Mouse (Mus musculus) thymus, postnatal 36 days (tissue): ENCODE results near the gene Phkb.

Experiments
- DNase-seq, 2 experiments: peaks; one replicate each; pipeline ENCODE4 v3.0.0; 2022; ENCODE audit warnings: mixed read lengths in 2 of 2

Gene Phkb

DNA sequence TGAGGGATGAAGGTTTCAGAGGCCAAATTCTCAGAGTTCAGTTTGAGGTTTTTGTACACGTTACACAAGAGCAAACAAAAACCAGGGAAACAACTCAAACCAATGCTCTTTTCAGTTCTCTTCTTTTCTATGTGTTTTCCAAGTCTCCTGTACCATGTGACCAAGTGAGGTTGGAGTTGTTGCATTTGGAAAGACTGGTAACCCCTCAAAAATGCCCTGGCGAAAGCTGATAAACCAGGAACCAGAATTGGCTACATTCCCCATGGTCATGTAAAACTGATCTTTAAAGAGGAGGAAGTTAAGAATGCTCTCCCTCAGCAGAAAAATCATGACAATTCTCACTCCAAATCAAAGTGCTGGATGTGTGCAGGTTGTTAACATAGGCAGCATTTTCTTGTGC, 117.6 kb downstream of the Phkb start:
- DNase-seq, result no peak

DNA sequence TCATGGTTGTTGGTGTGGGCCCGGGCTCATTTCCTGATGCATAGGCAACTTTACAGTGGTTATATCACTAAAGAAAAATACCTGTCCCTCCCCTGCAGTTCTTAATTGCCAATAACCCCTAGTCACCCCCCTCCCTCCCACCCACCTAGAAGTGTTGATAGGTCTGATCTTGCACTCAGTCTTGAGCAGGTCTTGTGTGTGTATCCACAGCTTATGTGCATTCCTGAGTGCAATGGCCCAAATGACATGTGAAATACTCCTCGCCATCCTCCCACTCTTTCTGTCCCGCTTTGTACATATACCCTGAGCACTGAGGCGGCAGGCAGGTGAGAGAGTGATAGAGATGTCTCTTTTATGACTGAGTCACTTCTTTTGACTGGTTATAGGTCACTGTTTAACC, 119.1 kb downstream of the Phkb start:
- no peak for DNase-seq

GRCm38 (mm10) chr8:85977588-85978077, 136.9 kb downstream of the Phkb start:
- peak in 1 of 2 experiments; percentile 7 for DNase-seq

GRCm38 (mm10) chr8:85992911-85993310, 152.2 kb downstream of the Phkb start:
- no peak for DNase-seq

GRCm38 (mm10) chr8:85993661-85994060, 152.9 kb downstream of the Phkb start:
- DNase-seq, result no peak

GRCm38 (mm10) chr8:85995971-85996370, 155.2 kb downstream of the Phkb start:
- no peak for DNase-seq

DNA sequence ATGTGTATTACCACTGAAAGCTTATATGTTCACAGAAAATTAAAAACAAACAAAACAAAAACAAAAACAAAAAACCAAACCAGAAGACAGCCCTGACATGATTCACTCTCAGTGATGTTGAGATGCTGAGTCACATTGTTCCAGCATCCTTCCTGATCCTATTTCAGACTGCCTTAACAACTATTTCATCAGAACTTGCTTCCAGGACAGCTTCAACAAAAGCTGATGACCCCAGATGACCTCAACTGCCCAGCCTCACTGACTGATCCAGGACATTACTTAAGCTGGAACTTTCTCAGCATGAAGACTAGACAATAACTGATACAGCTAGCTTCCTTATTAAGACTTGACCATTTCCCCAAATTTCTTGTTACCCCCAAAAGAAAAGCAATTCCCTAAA, 165.7 kb downstream of the Phkb start:
- no peak for DNase-seq

DNA sequence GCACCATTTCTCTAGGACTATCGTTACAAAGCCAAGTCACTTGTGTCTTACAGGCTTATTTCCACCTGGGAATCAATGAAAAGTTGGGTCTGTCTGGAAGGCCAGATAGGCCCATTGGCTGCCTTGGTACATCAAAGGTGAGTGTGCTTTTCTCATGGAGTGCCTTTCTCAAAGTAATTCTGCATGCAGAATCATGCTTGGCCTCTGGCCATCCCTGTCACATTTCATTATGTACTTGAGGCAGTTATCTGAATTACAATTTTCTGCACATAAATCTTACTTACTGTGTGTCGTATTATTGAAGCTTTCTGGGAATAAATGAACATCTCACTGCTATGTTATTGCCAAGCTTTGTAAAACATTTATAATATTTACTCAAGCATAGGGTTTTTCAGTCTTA, 176.0 kb downstream of the Phkb start:
- DNase-seq, result no peak

- DNase-seq, result no peak
Observed at GRCm38 (mm10) chr8:86028646-86029312, 188.0 kb downstream of the Phkb start.

DNA sequence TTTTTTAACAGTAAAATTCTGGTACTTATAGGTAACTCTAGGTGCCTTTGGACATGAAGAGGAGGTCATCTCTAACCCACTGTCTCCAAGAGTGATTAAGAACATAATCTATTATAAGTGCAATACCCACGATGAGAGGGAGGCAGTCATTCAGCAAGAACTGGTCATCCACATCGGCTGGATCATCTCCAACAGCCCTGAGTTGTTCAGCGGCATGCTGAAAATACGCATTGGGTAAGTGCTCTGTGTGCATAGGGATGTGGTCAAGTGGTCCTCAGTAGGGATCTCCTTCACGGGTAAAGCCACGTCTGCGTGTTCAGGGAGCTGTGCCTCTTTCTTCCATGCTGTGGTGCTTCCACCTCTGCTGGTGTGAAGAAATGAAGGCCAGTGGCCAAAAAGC, 188.7 kb downstream of the Phkb start:
- no peak for DNase-seq

GRCm38 (mm10) chr8:86034662-86035365, 194.1 kb downstream of the Phkb start:
- no peak for DNase-seq

DNA sequence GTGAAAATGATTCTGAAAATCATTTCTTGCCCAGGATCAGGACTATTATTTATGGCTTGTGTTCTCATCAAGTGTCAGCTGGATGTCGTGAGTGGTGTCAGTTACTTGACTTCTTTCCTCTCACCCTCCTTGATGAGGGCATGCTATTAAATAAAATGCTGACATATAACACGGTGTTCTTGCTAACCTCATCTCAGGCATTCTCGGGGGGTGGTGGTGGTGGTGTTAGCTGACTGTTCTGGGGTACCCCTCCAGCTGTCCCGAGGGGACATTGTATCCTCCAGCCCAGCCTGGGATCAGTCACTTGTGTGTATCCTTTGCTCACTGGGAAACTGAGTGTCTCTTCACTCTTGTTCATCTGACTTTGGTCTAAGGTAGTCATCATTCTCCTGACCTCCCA, 194.6 kb downstream of the Phkb start:
- no peak for DNase-seq

DNA sequence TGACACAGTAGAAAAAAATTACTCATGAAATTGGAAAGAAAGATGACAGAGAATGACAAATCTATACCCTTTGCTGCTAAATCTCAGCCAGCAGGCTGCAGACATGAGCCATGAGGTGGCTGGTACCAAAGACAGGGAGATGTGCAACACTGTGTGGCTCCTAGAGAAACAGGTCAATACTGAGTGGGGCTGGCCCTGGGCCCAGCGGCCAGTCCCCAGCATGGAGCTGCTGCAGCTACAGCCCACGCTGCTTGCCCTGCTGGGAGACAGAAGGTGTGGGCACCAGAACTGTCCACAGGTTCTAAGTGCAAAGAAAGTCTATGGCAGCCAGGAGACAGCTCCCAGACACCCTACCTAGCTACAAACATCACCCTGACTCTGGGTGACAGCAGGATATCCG, 197.7 kb downstream of the Phkb start:
- no peak for DNase-seq

DNA sequence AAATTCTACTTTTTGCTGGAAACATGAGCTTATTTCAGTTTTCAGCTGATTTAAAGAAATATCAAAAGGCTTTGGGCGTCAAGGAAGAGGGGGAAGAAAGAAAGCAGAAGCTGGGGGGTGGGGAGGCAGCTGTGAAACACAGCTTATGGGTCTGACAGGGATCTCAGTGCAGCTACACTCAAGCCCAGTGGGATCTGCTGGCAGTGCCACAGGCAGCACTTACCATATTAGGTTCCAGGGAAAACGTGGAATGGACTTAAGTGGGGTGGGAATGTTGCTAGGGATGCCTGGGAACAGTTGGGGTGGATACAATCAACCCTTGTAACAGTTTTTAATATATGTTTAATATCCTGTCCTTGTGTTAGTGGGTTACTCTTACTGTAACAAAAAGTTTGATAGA, 201.3 kb downstream of the Phkb start:
- no peak for DNase-seq

- DNase-seq, result no peak
Observed at GRCm38 (mm10) chr8:86050882-86051281, 210.1 kb downstream of the Phkb start.

GRCm38 (mm10) chr8:86052003-86052402, 211.2 kb downstream of the Phkb start:
- peak; percentile 38 to 64 for DNase-seq

GRCm38 (mm10) chr8:86058618-86059017, 217.9 kb downstream of the Phkb start:
- no peak for DNase-seq

- peak; percentile 40 to 41 for DNase-seq
Observed at GRCm38 (mm10) chr8:86059130-86059529, 218.4 kb downstream of the Phkb start.

- no peak for DNase-seq
Observed at GRCm38 (mm10) chr8:86063411-86063810, 222.7 kb downstream of the Phkb start.

GRCm38 (mm10) chr8:86079433-86079832, 238.7 kb downstream of the Phkb start:
- no peak for DNase-seq

DNA sequence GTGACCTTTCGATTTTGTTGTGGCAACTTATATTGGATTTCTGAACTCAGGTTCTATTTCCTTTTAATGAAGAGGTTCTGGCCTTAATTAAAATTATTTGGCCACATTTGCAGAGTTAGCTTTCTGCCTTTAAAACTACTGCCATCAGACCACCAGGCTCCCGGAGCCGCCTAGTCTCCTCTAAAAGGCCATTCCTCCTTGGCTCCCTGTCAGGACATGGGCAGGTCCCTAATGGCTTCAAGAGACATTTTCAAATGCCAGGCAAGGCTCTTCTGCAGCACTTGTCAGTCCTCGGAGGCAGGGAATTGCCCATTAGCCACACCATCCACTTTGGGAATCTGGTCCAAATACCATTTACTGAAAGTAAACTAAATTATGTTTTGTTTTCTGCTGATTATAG, 242.6 kb downstream of the Phkb start:
- DNase-seq, result no peak

GRCm38 (mm10) chr8:86086791-86087190, 246.0 kb downstream of the Phkb start:
- no peak for DNase-seq

GRCm38 (mm10) chr8:86087468-86087867, 246.7 kb downstream of the Phkb start:
- no peak for DNase-seq

GRCm38 (mm10) chr8:86090666-86091065, 249.9 kb downstream of the Phkb start:
- no peak for DNase-seq
